Mouse (Mus musculus): ENCODE data around the gene Arid5b.

DNA sequence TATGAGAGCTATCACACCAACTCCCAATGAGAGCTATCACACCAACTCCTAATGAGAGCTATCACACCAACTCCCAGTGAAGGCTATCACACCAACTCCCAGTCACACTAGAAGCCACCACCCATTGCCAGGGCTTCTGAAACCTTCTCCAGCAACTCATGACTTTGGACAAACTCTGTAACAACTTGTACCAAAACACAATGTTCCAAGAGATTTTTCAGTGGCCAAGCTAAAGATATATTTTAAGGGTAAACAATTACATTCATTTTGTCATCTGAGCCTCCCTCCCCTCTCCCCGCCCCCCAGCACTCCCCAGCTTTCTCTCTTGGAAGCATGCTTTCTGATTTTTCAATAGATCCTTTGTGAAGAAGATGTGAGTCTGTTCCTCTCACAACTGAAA lies 168.9 kb downstream of the Arid5b start:
- TF ChIP-seq CTCF (IDR thresholded peaks at IDR 0.05; ENCODE audit: low read depth), result no peak
- TF ChIP-seq EP300 (IDR thresholded peaks at IDR 0.05; ENCODE audit: low read depth), result peak; percentile 61; the same call in 1 of the 2 replicates

Data from liver, postnatal 0 days (tissue).